Mouse (Mus musculus) E14TG2a.4 (cell line): ENCODE results near the gene Zfp366.

Experiments
- CTCF ChIP-seq: conservative IDR thresholded peaks from 2 replicates; pipeline ENCODE4 v1.5.1; 2014; ENCODE audit warnings: low read length
- NANOG ChIP-seq: IDR thresholded peaks from 2 replicates; pipeline ENCODE4 v1.6.1; 2014; ENCODE audit warnings: borderline replicate concordance, low read length, mixed read lengths

GRCm38 (mm10) chr13:99285241-99285640 lies 100.6 kb downstream of the Zfp366 start:
- TF ChIP-seq CTCF (no peak), NANOG (no peak)
